14 mouse cellular contexts compared by ENCODE assay signal in genomic region chr12:118466837-118467236, GRCm38 (mm10).
"Had no signal": no experiment of that assay in that cellular context is flagged by ENCODE, and none has a peak within 500 bp of the region (broad histone marks: within the 10 kb centered on the region; RNA-seq: fewer than 3 reads in every experiment).

No protein-coding gene starts in this region.

- H3K27me3 ChIP-seq: limb, embryonic 12.5 days; liver, embryonic 13.5 days; lung, embryonic 15.5 days had no signal

- DNase-seq: kidney, adult 2 months; kidney, postnatal 4 days; liver; liver, embryonic 13.5 days; midbrain, embryonic 14.5 days; right cerebral cortex, adult 18-20 months; right cerebral cortex, postnatal 25 days; thymus, postnatal 4 days had no signal

- H3K4me1 ChIP-seq: liver, embryonic 13.5 days; lung, embryonic 15.5 days; neural tube, embryonic 15.5 days had no signal

- H3K4me3 ChIP-seq: layer of hippocampus, adult 2 months; limb, embryonic 12.5 days; liver, embryonic 13.5 days; lung, embryonic 15.5 days; myocyte; neural tube, embryonic 15.5 days had no signal

- H3K9me3 ChIP-seq: liver, embryonic 13.5 days; lung, embryonic 15.5 days; neural tube, embryonic 15.5 days had no signal

- H3K27ac ChIP-seq: layer of hippocampus, adult 2 months; limb, embryonic 12.5 days; liver, embryonic 13.5 days; lung, embryonic 15.5 days; neural tube, embryonic 15.5 days; stomach, postnatal 0 days had no signal

- H3K9ac ChIP-seq: limb, embryonic 12.5 days; liver, embryonic 13.5 days; lung, embryonic 15.5 days; neural tube, embryonic 15.5 days had no signal

- H3K36me3 ChIP-seq: limb, embryonic 12.5 days; liver, embryonic 13.5 days; lung, embryonic 15.5 days; neural tube, embryonic 15.5 days had no signal

- H3K4me2 ChIP-seq: limb, embryonic 12.5 days; liver, embryonic 13.5 days; lung, embryonic 15.5 days; neural tube, embryonic 15.5 days had no signal
